Mouse (Mus musculus) testis, adult 2 months (tissue): ENCODE results near the gene Gde1.

Experiments used
- CTCF ChIP-seq: fragments of 200-500 bp; IDR thresholded peaks from 2 replicates; pipeline ENCODE4 v1.5.1; 2012; ENCODE audit warnings: low read depth, mild to moderate bottlenecking, inconsistent platforms, low read length, moderate library complexity; ENCODE audit not compliant: control insufficient read depth, insufficient read depth, insufficient replicate concordance
- POLR2A ChIP-seq: fragments of 200-500 bp; IDR thresholded peaks from 2 replicates; pipeline ENCODE4 v1.6.1; 2012; ENCODE audit warnings: low read depth, mild to moderate bottlenecking, inconsistent platforms, low read length, moderate library complexity; ENCODE audit not compliant: control insufficient read depth

GRCm38 (mm10) chr7:118712228-118713173 is 6.9 kb upstream of the Gde1 start, which contains the start of gene Ccp110:
- no peak for TF ChIP-seq CTCF
- peak; percentile 80; the same call in 1 of the 2 replicates for TF ChIP-seq POLR2A
